Mouse (Mus musculus) gastrocnemius, adult 2 months (tissue): ENCODE measurements at regions not wholly inside any gene's neighbourhood (a gene's known extent, or its start where the extent isn't known, plus 50 kb on each side); places are given as distances from the start of the nearest gene placed in this dataset.

Experiments used
- DNase-seq: peaks from one replicate; pipeline ENCODE4 v3.0.0; 2022
- H3K27ac ChIP-seq: fragments of 200-600 bp; 2 replicates; pipeline ENCODE4 v1.8.1; 2022; ENCODE audit warnings: mild to moderate bottlenecking
- H3K4me3 ChIP-seq: fragments of 200-600 bp; 2 replicates; pipeline ENCODE4 v1.8.1; 2022; ENCODE audit warnings: mild to moderate bottlenecking, moderate library complexity
- CTCF ChIP-seq: fragments of 200-600 bp; IDR thresholded peaks from 2 replicates; pipeline ENCODE4 v1.8.1; 2022; ENCODE audit warnings: antibody characterized with exemption, mild to moderate bottlenecking, moderate library complexity
- intact Hi-C: fragments of 180-260 bp; cut with DNase I; formaldehyde crosslinking; loops from one replicate; pipeline ENCODE4 v1.15.1; 2025

DNA sequence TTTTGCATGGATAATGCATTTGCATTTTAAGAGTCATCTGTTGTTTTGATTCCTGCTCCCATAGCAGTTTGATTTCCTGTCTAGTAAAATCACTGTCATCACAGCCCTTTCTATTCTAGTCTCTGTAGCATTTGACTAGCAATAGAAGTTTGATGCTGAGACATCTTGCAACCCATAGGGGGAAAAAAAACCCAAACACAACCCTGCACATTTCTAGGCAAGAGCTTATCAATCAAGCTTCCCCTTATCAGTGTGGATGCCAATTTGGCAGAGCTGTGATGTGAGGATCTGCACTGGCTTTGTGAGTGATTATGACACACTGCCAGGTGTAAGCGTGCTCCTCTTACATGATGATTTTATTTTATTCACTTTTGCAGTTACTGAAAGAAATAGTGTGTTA is 813.0 kb upstream of the Slc10a2 start:
- H3K4me3 ChIP-seq = no peak overlapping the region
- H3K27ac ChIP-seq = no peak overlapping the region
- no peak for TF ChIP-seq CTCF
- intact Hi-C loops = no loop called here
- DNase-seq = no peak
